Mouse (Mus musculus): ENCODE measurements around the gene Dus3l.

DNA sequence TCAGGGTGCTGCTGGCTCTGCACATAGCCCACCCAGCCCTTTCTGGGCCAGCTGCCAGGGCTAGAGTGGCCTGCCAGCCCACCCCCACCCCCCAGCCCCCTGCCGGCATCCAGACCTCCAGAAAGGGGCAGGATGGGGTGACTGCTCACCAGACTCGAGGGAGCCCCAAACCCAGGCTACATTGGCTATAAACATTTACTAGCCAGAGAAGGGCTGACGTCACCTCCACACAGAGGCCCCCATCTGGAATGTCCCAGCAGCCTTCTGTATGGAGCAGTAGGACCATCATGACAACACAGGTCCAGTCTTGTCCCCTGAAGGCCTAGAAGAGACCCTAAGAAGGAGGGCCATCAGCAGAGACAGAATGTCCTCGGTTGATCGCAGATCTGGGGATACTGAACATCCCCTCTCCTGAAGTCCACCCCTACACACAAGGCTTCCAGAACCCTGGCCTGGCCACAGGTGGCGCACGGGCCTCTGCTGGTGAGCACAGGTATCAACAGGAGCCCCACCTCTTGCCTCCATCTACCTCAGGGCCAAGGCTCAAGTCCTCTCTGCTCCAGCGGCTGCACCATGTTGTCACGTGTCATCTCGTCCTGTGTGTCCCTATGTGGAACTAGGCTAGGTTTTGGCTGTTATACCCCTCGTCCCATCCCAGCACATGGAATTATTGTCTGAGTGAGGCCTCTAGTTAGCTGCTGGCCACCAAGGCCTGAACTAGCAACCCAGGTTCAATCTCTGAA lies 41.0 kb upstream of the Dus3l start:
- TF ChIP-seq CTCF (IDR thresholded peaks at IDR 0.05; ENCODE audit: borderline replicate concordance, extremely low read depth, insufficient read depth, insufficient read length), result no peak
- no peak for TF ChIP-seq POLR2A (IDR thresholded peaks at IDR 0.05; ENCODE audit: borderline replicate concordance, extremely low read depth, insufficient read depth, insufficient read length, poor library complexity, severe bottlenecking)

Data from brain, embryonic 14.5 days (tissue).